Mouse (Mus musculus): ENCODE results near the gene Fchsd2. TPM values are rescaled to one million over a fixed set of nuclear protein-coding genes. Genes with fewer than 3 reads are reported as not detected.

Fchsd2 gene
- 10 to 100 TPM; 28.9 to 31.3 TPM for total RNA-seq (2021)
- long read RNA-seq, experiment 1, full-length matches to known transcripts = 6 of 14 reads
- long read RNA-seq, experiment 1, partial matches to known transcripts = 8 of 14 reads
- long read RNA-seq, experiment 1, other reads (novel, unspliced or antisense) = 0 of 14 reads
- long read RNA-seq, experiment 2, full-length matches to known transcripts = 4 of 11 reads
- long read RNA-seq, experiment 2, partial matches to known transcripts = 2 of 11 reads
- long read RNA-seq, experiment 2, other reads (novel, unspliced or antisense) = 5 of 11 reads

DNA sequence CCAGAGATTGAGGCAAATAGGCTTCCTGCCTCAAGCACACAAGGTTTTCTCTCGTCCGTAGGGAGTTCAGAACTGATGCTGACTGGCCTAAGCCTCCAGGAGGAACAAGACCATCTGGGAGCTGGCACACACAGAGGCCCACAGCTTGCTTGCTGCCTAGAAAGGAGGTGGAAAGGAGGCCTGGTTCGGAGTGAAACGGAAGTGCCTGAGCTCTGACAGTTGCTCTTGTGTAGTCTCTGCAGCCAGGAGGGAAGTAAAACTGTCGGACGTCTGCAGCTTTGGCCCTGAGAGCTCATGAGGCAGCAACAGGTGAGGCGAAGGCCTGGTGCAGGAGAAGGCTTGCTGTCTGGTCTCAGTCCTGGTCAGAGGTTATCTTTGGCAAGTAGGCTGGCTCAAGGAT, at the start of gene Fchsd2:
Fchsd2 (plus strand) TSS at position 246 of the 400 bp plus-strand sequence.
- intact Hi-C loops (cut with DNase I) = no loop called here
- DNase-seq = no peak

DNA sequence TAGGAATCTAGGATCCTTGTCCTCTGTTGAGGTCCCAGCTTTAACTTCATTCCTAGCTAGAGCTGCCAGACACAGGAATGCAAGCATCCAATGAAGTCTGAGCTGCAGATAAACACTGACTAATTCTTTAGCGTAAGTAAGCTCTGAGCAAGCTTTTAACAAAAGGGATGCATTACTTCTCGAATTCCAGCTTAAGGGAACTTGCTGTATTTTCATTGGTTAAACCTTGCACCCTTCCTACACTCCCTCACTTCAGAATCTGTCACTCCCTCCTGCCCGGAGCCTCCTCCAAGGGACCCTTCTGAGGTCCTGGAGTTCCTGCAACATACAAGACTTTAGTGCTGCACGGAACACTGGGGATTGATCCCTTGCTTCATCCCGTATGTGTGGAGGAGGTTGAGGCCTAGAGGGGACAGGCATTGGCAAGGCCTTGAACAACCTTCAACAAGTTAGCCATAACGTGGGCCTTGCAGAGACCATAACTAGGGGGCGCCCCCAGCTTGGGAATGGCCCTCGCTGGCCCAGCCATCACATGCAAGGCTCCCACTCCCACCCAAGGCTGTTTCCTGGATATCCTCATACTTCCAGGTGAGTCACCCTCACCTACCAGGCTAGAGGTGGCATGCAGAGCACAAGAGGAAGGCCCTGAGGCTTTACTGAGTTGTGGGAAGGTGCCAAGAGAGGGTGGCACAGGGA, 48.7 kb upstream of the Fchsd2 start:
- intact Hi-C loops (cut with DNase I) = no loop called here
- no peak for DNase-seq

DNA sequence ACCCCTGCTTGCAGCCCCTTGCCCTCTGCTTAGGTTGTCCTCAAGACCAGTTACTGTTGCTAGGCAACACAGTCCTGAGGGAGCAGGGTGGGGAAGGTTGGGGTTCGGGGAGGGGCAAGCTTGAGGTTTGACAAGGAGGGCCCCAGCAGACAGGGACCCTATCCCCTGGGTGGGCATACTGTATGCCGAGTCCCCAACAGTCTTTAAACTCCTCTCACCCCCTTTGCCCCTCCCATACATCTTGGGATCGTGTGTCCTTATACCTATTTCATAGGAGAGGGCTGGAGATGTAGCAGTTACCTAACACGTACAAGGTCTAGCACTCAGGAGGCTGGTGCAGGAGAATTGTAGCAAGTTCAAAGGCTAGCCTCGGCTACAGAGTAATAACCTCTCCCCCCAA, 44.4 kb upstream of the Fchsd2 start:
- DNase-seq = no peak
- intact Hi-C loops (cut with DNase I) = loop anchor here (2.0 kb wide), 1 partner anchor 35 kb away; the partner anchor contains the start of gene P2ry2

DNA sequence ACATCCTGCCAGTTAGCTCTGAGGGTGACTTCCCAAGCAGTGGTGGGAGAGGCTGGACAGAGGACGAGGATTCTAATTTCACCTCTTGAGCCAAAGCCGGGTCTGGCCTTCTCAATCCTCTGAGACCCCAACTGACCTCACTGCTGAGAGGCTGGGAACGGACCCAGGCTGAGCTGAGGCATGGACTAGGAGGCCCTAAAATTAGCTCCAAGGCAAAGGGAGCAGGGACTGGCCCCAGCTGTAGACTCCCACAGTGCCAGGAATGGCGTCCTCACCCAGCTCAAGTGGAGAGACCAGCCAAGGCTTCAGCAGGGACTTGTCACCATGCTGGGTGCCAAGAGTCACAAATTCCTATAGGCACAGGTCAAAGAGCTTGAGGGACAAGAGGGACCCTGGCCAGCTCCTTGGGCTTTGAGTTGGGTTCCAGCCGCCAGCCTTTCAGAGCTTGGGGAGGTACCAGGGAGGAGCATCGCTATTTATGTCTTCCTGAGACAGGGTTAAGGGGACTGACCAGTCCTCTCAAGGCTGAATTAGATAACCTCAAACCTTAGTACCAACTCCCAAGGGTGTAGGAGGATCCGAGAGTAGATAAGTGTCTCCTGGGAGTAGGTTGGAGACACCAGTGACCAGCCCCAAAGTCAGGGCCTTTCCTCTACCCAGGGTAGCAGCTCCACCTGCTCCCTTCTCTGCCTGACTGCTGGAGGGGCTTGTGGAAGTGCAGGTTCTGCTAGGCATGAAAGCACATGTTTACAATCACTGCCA, 43.2 kb upstream of the Fchsd2 start:
- intact Hi-C loops (cut with DNase I) = loop anchor here (2.0 kb wide), 2 partner anchors 37 to 143 kb away; partner anchors contain the start of gene P2ry2
- peak; percentile 74 to 83 for DNase-seq

DNA sequence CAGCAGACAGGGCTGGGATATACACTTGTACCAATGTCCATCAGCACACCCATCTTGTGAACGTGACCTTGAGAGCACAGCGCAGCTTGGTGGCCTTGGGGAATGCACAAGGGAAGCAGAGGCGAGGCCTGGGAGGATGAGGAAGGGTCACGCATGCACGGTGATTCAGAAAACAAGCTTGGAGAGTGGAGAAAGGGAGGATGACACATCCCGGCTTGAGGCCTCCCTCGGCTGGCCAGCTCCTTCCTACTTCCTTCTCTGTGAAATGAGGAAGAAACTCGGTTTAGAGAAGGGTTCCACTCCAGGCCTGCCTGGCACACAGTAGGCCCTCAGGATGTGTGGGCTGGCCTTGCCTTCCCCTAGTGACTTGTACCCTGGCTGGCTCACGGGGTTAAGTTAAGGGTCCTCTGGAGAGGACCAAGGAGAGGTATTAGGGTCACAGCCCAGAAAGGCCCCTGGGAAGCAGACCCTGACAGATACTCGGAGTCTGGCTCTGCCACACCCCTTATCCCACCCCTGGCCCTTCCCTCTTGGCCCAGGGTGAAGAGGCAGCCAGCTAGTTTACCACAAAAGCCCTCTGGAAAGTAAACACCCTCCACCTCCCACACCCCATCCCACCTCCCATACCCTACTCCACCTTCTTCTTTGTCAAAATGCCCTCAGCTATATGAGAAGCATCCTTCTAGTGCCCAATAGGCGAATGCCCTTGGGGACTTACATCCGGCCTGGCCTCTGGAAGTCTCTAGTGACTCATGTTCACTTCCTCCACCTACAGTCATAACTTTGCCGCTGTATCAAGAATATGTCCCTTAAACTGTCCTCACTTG, 41.7 kb upstream of the Fchsd2 start:
- intact Hi-C loops (cut with DNase I) = loop anchor here (1.0 to 2.0 kb wide), 3 partner anchors 63 to 144 kb away; no protein-coding TSS in a partner anchor
- DNase-seq = no peak

DNA sequence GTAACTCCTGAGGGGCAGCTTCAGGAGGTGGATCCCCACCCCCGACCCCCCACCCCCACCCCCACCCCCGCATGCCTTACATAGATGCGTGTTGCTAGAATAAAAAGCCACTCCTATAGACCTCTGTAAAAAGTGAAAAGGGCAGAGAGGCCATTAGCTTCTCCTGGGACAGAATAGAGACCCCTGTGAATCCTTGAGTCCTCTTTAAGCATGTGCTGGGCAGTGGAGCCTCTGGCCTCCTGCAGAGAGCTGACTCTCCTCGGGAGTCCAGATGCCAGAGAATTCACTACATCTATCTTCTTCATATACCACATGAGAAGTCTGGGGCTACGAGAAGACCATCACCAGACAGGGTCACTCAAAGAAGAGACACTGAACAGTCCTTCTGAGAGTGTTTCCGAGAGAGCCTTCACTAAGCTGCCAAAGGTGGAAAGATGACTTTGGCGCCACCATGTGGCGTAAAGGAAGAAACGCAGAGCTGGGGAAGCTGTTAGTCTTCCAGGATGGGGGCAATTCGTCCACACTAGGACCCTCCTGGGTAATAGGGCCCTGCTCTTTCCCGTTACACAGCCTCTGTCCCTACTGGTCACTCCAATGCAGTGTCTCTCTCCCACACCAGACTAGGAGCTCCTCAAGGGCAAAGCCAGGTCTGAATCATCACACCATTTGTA, 41.0 kb upstream of the Fchsd2 start:
- intact Hi-C loops (cut with DNase I) = loop anchor here (1.0 to 2.0 kb wide), 3 partner anchors 63 to 145 kb away; no protein-coding TSS in a partner anchor
- DNase-seq = peak; percentile 70 to 80

DNA sequence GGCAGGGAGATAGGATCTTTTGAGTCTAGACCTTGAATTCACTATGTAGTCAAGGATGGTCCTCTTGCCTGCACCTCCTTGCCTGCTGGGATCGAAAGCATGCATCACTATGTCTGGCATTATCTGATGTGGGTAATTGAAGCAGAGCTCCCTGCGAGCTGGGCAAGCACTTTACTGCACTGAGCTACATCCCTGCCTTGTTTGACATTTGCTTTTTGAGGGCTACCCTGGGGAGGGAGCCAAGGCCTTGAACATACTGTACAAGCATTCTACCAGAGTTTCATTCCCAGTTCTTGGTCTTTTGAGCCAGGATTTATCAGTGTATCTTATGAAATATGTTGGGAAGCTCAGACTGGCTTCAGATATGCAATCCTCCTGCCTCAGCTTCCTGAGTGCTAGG, 39.5 kb upstream of the Fchsd2 start:
- no peak for DNase-seq
- intact Hi-C loops (cut with DNase I) = no loop called here

DNA sequence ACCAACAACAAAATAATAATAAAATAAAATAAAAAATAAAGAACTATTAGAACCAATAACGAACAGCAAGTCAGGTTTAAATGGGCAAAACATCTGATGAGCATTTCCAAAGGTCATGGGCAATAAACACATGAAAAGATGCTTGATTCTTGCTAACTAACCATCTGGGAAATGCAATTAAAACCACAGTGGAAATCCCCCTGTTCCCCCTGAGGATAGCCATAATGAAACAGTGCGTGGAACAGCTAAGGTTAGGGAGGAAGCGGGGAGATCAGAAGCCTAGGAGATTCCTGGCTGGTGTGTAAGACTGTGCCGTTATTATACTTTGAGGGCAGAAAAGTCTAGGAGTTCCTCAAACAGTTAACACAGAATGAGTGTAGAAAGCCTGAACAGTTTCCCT, 35.4 kb upstream of the Fchsd2 start:
- DNase-seq = no peak
- intact Hi-C loops (cut with DNase I) = no loop called here

DNA sequence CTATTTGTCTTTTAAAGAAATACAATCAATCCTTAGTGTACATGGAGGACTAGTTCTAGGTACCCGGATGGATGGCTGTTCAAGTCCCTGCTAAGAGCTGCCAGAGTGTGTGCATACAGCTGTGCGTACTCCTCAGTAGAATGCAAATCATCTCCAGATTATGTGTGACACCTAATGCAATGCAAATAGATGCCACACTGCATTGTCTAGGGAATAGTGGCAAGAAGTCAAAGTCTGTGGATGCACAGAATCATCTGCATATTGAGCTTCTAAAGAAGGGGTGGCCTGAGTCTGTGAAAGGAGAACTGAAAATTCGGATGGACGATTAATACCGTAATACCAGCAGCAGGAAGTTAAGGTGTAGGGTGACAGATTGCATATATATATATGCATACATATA, 33.5 kb upstream of the Fchsd2 start:
- DNase-seq = no peak
- intact Hi-C loops (cut with DNase I) = no loop called here

DNA sequence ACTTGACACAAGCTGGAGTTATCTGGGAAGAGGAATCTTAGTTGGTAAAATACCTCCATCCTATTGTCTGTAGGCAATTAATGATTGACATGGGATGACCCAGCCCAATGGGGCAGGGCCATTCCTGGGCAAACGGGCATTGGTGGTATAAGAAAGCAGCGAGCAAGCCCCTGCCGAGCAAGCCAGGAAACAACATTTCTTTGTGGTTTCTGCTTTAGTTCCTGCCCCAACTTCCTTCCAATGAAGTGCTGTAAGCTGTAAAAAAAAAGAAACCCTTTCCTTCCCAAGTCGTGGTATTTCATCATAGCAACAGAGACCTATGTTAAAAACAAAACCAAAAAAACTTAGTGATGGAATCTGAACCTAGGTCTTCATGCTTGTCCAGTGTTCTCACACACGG, 32.2 kb upstream of the Fchsd2 start:
- no peak for DNase-seq
- intact Hi-C loops (cut with DNase I) = loop anchor here (2.0 kb wide), 1 partner anchor 312 kb away; no protein-coding TSS in a partner anchor

DNA sequence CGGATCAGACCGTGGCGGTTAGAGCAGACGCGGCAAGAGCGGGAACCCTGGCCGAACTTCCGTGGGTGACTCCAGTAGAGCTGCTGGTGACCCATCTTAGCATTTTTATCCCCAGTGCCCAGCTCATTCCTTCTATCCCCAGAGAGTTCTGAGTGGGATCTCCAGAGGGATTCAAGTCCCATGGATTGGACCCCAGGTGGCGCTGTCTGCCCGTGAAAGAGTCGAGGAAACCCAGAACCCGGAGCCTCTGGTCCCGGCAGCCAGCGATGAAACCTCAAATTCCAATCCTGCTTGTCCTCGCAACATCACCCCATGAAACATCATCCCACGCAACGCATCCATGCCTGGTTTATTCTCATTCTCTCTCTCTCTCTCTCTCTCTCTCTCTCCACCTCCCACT, 31.3 kb upstream of the Fchsd2 start:
- peak; percentile 90 to 91 for DNase-seq
- intact Hi-C loops (cut with DNase I) = loop anchor here (1.0 to 2.0 kb wide), 3 partner anchors 170 to 311 kb away; no protein-coding TSS in a partner anchor

DNA sequence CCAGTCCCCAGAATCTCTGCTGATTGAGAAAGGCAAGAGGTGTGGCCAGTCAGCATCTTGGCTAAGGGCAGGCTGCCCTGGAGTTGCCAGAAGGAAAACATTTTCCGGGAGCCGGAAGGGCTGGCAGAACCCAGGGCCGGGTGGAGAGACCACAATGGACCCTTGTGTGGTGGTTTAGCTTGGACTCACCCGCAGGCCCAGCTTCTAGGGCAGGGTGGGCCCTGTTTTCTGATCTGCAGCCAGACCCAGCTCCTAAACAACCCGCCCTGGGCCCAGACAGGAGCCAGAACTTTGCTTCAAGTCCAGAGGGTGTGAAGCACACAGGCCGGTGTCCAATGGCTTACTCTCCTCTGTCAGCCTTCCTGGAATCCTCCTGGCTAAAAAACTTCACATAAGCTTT, 30.4 kb upstream of the Fchsd2 start:
- DNase-seq = peak; percentile 48 to 50
- intact Hi-C loops (cut with DNase I) = loop anchor here (2.0 kb wide), 1 partner anchor 47 kb away; no protein-coding TSS in a partner anchor

DNA sequence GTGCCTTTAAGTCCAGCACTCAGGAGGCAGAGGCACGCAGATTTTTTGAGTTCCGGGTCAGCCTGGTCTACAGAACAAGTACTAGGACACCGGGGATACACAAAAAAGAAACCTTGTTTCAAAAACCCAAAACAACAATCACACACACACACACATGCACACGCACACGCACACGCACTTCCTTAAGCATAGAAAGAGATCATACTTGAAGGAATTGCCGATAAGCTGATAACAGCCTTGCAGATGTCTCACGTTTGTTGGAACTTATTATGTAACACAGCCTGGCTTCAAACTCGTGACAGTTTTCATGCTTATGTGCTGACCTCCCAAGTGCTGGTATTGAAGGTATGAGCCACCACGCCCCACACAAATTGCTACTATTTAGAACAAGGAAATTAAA, 29.1 kb upstream of the Fchsd2 start:
- intact Hi-C loops (cut with DNase I) = loop anchor here (2.0 kb wide), 1 partner anchor 45 kb away; no protein-coding TSS in a partner anchor
- DNase-seq = no peak

DNA sequence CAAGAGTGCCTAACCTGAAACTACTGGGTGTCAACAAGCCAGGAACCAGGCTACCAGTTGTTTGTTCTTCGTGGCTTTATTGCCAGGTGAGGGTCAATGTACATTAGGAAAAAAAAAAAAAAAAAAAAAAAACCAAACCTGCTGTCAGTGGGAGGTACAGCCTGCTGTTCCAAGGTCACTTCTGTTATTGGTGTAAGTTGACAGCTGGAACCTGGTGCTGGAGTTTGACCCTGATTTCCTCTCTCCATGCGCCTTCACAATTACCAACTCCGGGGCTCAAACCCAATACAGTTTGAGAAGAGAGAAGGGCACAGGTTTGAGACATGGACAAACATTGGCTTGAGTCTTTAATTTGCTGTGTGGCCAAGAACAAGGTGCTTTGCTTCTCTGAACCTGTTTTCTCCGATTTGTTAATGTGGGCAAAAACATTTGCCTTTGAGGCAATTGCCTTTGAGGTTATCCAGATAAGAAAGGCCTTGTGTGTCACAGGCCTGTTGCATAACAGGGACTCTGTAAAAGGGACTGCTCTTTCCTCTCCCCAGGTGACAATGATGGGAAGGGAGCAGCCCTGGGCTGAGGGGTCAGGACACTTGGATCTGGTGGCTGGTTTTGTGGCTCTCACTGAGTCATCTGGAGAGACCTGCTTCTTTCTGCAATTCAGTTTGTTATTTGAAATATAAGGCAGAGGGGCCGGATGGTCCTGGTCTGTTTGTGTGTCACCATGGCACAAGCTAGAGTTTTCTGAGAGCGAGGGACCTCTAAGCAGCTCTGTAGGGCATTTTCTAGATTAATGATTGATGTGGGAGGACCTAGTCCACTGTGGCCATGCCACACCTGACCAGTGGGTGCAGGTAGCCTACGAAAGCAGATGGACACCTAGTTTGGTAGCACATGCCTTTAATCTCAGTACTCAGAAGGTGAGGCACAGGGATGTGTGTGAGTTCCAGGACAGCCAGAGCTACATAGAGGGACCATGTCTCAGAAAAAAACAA, 27.7 kb upstream of the Fchsd2 start:
- intact Hi-C loops (cut with DNase I) = no loop called here
- no peak for DNase-seq

DNA sequence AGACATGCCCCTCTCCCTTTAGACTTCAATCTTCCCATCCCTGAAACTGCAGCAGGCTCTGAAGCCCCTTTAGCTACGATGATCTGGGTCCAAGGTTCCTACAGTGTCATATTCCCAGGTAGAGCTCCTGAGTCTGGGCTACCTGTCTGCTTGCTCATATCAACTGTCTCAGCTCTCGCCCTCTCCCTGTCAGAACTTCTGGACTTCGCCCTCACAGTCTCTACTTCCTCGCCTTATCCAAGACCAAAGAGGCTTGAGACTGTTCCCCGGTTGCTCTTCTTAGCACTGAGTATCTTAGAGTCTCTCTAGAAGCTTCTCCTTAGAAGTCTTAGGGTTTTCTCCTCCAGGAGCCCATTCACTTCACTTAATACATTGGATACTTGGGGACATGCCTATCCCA, 26.7 kb upstream of the Fchsd2 start:
- no peak for DNase-seq
- intact Hi-C loops (cut with DNase I) = no loop called here

DNA sequence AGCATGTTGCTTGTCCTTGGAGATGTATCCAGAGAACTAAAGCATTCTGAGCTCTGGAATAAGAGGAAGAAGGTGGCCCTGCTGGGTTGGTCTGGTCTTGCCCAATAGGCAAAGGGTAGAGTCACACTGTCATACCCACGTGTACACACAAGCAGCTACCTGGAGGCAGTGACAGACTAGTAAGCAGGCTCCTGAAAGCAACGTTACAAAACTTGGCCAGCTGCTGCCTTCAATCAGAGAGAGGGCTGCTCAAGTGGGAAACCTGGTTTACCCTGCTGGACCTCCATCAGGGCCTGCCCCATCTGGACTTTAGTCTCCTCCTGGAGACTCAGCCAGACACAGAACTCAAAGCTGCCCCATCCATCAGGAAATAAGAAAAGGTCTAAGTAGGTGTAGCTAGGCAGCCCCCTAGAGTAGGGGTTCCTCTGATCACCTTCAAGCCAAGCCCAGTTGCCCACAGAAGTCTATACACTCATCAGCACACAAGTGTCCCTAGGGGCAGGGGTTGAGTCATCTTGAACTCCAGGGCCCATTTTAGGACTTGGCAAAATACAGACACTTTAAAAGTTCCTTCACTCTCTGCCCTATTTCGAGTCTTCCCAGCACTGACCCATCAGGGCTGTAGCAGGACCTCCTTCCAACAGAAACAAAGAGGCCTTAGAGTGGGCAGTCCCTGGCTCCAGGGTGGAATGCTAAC, 25.9 kb upstream of the Fchsd2 start:
- intact Hi-C loops (cut with DNase I) = no loop called here
- no peak for DNase-seq

DNA sequence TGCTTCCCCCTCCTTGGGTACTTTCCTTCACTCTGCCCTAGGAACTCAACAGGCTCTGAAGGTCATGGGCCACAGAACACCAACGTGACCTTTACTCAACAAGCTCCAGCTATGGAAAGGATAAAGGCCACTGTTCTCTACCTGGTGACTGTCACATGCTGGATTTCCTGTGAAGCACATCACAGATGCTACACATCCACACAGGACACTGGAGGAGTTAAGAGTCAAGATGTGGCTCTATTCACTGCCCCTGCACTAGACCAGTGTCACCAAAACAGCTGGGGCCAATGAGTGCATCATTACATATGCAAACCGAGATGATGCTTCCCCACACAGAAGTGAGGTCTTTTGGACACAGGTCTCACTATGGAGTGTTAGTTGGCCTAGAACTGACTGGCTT, 25.1 kb upstream of the Fchsd2 start:
- DNase-seq = no peak
- intact Hi-C loops (cut with DNase I) = no loop called here

DNA sequence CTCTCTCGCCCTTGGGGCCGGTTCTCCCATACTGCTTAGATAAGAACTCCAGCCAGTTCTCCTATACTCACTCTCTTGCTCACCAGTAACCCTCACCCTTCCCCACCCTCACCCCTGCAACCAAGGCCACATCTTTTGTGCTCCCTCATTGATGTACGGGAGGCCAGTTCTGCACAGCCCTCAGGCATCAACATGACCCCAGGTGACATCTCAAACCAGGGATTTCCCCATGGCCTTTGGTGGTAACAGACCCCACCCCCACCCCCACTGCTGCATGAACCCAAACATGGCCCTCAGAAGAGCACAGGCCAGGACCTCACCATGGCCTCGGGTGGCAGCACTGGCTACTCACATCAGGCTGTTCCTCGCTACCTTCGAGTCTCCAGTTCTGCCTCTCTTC, 23.4 kb upstream of the Fchsd2 start:
- DNase-seq = no peak
- intact Hi-C loops (cut with DNase I) = no loop called here

All from heart, postnatal 14 days (tissue).